Mouse (Mus musculus) MEL-GATA-1-ER (cell line): ENCODE data around the gene Zfp423.

ENCODE experiments used
- DNase-seq: peaks from one replicate; pipeline ENCODE4 v3.0.0-alpha.2; 2012; ENCODE audit warnings: low read depth; ENCODE audit errors: extremely low read depth

Zfp423 gene

DNA sequence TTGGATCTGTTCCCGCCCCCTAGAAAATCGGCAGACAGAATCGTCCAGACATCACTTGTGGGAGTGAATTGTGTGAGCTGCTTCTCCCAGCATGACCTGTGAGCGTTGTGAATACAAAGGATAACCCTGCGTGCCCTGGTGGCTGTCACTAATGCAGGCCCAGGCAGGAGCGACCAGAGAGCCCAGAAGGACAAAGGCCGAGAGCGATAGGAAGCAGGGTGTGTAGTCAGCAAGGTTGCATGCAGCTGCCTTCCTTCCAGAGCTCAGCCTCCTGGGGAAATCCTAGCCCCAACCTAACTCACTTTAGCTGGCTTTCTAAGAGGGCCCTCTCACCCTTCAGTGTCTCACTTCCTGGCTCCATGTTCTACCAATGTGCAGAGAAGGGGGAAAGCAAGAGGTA, 212.3 kb downstream of the Zfp423 start:
- no peak for DNase-seq

DNA sequence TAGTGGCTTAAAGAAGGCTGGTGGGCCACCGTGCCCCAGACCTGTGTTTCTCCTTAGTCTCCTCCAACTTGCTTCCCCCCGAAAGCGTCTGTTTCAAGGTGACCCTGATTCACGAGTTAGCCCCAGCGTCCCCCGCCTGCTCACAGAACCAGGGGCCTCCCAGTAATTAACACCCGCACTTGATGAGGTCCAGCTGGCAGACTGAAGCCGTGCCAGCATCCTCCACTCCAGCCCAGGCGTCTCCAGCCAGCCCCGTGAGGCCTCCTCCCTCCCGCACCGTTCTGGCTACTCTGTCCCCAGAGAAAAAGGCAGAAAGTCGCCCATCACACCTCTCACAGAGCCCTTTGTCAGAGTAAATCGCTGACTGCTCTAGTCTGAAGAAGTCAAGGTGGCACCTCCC, 213.3 kb downstream of the Zfp423 start:
- DNase-seq = no peak

DNA sequence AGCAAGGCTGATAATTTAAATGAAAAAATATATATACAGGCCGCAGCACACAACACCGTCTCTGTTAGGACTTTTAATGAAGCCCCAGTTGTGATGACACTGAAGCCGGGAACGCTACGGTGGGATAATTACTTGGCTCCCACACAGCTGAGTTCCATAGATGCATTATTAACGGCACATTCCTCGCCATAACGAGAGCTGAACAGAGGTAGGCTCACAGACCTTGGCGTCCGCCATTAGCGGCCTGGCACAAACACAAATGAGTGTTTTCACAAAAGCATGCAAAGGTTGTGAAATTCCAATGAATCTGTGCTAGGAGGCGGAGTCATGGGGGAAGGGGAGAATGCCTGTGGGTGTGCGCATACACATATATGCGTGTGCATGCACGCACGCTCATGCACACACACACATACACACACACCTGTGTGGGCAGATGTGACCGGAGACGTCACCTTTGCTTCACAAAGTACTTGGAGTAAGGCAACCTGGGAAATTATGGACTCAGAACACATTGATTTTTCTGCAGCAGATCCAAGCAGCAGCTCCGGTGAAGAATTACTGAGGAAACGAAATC, 214.2 kb downstream of the Zfp423 start:
- no peak for DNase-seq

DNA sequence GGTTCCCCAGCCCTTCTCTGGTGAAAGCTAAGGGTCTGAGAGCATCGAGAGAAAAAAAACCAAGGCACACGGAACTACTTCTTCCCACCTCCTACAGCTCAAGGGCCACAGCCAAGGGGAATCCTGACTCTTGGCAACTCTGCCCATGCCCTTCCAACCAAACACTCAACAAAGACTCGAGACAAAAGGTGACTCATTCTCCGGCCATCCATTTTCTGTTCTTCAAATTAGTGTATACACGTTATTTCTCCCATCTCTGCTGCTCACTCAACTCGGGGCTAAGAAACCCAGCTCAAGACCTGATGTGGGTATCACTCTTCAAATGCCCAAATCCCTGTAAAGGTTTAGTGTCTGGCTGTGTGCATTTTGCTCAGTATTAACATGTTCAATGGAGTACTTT, 214.8 kb downstream of the Zfp423 start:
- DNase-seq = no peak

DNA sequence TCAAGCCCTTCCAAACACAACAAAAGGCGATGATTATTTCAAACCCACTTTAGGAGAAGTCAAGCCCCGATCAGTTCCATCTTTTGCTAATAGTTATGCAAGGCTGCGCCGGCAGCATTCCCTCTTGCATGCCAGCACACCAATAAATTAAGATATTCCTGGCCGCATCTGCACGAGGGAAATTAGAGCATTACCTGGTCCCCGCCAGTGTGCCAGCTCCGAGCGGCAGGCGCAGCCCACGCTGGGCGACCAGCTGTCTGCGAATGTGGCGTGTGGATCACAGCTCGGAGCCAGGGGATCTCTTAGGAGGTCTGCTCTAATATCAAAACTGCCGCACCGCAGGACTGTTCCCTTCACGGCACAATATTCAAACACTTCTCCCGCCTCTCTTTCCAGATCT, 217.4 kb downstream of the Zfp423 start:
- no peak for DNase-seq

DNA sequence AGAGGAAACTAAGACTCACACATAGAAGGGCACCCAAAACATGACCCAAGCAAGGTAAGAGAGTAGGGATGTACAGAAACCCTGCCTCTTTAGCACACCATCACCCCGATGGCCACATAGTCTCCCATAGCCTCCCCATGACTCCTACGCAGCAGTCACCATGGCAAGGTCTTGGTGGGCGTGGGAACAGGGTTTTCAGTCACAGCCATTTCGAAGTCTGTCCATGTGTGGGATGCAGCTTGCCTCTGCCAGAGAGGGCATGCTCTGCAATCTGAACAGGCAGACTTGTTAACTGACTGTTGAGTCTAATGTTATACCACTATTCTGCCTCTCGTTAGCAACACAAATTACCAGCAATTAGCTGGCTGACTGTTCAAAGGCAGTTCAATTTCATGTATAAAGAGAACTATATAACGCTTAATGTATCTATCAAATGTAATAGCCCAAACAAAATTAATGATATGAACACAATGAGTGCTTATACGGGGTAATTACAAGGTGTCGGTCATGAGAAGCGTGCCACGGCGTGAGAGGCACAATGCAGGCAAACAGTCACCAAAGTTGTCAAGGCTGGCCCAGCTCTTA, 218.4 kb downstream of the Zfp423 start:
- no peak for DNase-seq

DNA sequence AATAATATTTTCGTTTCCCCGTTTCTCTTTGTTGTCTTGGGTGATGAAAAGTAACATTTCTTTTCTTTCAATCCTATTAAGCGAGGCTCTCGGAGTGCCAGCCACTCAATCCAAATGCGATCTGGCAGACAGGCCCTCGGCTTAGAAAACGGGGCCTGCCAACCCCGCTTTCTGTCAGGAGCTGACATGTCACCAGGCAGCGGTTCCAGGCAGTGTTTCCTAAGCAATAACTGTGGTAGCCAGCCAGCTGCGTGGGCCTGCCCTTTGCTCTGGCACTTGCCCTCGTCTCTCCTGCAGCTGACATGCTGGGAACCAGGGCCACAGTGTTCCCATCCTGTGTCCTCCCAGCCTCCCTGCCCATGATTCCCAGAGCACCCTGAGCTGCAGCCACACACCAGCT, 221.5 kb downstream of the Zfp423 start:
- no peak for DNase-seq

DNA sequence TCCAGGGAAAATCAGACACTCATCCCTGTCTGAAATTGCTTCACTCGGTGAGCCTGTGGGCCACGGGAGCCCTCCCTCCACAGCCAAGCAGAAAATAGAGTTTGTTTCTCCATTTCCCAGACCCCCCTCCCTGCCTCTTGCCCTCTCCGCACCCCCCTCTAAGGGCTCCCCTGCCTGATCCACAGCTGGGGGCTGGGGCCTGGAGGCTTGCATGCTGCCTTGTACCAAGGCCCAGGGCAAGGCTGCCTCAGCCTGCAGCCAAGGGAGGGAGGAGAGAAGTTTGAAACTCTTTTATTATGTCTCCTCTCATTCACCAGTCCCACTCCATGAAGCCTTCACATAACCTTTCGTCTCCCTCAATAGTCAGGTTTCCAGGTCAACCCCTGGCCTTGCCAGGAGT, 224.5 kb downstream of the Zfp423 start:
- DNase-seq = no peak

DNA sequence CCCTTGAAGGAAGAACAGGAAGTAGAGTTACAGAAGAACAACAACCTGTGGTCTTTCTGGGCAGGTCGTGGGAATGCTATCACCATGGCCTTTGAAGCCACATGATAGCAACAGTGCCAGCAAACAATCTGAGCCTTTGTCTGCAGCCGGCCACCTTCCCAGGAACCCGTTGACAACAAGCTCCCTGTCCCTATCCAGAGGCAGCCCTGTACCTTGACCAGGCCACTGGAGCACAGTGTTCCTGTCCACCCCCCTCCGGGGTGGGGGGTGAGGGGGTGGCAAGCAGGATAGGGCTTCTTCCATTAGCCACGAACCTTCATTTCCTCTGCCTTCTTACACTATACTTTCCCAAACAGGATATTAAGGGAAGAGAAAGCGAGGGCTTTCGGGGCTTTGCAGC, 224.9 kb downstream of the Zfp423 start:
- no peak for DNase-seq

DNA sequence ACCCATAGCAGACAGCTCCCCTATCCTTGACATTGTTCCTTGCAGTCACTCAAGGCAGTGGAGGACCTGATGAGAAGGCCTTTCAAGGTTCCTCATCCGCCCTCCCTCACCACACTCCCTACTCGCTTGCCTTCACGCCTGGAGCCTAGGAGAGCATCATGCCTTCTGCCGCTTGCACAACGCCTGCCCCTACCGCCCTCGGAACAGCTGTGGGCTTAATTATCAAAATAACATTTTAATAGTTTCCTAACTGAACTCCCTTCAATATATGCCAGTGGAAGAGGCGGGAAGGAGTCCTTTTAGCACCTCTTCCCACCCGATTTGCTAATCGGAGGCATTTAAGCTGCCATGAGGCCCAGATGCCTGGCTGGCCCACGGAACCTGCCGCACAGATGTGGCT, 228.3 kb downstream of the Zfp423 start:
- no peak for DNase-seq

DNA sequence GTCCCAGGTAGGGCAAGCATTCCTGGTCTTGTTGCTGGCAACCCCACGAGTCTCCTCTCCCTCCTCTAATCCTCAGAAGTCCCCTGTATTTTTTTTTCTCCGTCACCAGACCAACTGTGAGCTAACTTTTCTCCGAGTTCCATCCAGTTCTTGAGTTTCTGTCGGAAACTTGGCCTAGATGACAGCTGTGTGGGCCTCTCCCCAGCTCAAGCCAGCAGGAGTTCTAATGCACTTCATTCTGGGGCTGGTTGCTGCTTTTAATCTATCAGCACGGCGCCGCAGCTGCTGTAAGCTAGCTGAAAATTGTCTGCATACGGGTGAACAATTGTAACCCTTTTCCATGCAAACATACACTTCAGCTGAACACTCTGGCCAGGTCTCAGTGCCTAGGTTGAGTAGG, 236.4 kb downstream of the Zfp423 start:
- DNase-seq = no peak

DNA sequence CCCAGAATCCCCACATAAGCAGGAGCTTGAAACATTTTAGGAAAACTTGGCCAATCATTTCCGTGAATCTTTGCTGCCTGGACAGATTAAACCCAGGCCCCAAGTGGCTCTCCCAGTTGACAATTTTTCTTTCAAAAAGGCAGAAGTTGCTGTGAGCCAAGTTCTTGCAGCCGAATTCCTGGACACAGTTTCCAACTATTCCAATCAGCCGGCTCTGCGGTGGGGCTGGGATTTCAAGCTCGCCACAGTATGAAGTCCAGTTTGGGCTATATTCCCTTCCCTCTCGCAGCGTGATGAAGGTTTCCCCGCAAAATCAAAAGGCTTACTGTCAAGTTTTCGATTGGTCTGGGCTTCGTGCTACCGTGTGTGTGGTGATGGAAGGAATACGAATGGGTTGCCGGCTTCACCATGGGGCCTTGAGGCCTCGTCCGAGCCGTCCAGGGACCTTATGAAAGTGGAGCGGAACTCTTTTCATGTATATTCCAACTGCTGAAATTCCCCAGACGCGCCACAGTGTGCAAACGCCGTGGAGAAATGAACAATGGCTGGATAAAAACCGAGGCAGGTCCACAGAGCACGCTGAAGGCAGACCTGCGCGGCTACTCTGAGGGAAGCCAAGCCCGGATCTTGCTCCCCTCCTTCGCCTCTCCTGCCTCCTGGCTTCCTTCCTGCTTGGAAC, 240.1 kb downstream of the Zfp423 start:
- no peak for DNase-seq

DNA sequence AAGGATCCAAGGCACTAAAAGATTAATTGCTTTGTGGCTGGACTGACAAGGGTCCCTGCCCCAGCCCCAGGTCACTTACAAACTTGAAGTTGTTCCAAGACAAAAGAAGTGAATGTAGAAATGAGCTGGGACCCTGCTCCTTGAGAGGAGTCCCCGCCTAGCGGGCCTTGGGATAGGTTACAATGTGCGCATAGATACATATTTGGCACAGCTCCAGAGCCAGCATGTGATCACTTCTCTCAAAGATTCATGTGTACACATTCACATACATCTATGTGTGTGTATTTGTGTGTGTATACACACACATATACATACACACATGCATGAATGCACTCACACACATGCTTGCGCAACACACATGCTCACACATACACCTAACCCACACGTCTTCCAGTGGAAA, 241.9 kb downstream of the Zfp423 start:
- DNase-seq = no peak

DNA sequence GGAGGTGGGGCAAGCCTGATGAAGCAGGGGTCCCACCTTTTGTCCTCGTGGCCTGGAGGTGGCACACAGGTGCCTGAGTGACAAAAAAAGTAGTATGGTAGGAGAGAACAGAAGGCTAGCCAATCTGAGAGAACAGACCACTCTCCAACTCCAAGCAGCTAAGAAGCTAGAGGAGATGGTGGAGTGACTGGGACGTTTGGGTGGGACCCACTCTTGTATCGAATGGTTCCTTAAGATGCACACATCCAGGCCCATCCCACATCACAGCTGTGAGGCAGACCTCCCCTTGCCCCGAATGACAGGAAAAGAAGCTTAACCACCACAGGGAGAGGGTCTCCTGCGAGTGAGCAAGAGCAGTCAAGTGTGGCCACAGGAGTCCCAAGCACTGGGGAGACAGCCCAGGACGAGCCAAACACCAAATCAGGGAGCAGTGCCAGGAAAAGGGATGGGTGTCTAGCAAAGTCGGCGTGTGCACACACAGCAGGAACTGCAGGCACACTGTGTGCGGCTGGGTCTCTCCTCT, 242.6 kb downstream of the Zfp423 start:
- no peak for DNase-seq

DNA sequence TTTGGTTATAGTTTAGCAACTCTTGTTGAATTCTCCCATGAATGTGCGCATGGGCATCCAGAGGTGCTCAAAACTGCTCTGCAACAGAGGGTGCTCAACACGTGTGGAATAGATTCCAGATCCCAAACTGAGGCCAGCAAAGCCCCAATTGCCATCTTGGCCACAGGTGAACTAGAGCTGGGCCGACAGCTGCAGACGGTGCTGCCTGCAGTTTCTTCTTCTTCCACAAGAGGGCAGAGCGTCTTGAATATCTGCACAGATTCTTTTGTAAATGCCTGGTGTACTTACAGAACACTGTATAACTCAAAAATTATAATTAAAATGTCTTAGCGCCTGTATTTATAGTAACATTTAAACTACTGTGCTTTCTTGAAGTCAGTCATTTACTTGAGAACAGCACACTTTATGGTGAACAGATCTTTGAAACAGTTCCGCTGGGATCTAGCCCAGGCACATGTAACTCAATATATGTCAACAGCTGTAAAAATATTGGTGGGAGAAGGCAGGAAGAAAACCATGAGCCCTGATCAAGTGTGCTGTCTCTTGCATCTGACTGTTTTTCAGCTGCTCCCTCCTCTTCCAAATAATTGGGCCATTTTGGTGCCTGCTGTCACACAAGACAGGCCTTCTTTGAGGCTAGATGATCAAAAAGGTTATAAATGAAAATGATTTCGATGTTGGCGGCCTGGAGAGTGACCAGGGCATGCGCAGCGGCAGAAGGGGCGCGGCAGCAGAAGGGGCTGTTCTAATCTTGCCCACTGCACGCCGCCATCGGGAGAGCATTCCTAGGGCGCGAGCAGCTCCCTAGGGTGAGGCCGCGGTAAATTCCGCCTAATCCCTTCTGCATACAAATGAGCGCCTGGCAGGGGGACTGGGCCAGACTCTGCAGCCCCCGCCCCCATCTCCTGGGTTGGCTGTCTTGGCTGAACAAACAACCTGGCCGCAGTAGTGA, 243.4 kb downstream of the Zfp423 start:
- DNase-seq = no peak

DNA sequence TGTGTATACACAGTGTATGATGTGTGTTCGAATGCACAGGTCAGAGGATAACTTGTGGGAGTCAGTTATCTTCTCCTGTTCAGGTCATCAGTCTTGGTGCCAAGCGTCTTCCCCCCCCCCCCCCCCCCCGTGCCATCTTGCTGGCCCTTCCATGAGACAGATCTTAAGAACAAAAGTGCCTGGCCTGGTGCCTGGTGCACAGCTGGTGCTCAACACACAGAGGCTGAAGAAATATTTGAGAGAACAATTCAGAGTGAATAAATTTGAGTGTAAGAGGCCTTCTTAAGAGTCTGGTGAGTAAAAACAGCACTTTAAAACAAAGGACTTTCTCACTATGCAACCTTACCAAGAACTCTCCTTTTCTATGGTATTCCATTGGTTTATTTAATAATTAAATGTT, 245.4 kb downstream of the Zfp423 start:
- DNase-seq = no peak

DNA sequence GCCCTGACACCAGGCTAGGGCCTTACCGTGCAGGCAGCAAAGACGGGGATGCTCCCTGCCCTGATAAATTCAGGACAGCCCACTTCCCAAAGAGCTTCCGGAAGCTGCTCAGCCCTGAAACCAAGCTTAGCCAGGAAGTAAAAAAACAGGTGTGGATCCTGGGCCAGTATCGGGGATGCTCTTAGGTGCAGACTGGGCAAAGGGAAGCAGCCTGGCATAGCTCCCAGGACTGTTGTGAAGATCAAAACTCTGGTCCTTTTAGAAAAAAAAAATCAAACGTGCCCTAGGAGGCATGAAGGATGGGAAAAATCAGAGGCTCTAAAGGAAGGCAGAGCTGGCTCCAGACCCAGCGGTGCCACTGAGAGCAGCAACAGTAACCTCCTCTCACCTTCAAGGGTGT, 247.4 kb downstream of the Zfp423 start:
- DNase-seq = no peak

DNA sequence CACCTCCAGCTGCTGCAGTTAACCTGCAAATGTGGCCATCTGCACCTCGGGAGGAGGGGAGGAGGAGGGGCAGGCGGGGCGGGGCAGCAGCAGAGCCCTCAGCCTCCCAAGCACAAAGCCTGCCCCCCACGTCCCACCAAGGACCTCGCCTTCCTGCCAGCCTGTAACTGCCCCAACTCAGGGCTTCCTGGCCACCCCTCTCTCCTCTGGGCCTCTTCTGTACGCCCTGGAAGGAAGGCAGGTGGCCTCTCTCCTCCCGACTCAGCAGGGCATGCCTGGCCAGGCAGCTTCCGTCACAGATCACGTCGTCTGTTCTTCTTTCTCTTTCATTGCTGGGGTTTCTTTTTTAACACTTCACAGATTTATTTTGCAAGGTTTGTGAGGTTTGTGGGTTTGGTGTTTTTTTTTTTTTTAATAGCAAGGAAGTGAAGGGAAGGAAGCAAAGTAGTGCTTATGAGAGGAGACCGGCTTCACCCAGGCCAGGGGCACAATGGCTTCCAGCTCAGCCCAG, 251.2 kb downstream of the Zfp423 start:
- no peak for DNase-seq

DNA sequence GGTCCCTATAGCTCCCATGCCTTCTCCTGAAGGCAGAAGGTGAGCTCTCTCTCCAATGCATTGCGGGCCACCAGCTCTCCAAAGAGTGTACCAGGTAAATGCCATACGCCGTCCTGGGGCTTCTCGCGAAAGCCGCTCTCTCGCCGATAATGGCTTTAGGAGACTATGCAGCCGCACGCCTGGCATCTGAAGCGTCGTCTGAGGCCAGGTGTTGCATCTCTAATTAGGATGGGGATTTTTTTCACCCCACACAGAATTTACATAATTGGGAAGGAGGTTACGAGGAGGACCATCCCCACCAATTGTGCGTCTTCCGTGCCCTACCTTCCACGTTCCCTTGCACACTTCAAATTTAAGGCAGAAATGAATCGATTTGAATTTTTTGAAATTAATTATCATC, 252.2 kb downstream of the Zfp423 start:
- no peak for DNase-seq

DNA sequence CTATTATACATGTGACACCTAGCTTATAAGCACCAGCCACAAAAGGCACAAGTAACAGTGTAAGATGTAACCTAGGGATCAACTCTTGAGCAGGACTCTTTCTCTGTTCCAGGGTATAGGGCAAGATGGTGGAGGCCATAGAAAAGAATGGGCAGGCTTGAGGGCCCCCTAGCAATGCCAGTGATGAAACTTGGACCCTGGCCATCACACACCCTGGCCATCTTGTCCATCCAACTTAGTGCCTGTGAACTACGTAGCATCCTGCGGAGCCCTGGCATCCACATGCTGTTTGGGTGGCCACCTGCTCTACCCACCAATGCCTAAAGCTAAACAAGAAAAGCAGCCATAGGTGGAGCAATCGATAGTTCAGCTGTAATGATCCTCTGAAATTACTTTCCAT, 254.6 kb downstream of the Zfp423 start:
- no peak for DNase-seq

DNA sequence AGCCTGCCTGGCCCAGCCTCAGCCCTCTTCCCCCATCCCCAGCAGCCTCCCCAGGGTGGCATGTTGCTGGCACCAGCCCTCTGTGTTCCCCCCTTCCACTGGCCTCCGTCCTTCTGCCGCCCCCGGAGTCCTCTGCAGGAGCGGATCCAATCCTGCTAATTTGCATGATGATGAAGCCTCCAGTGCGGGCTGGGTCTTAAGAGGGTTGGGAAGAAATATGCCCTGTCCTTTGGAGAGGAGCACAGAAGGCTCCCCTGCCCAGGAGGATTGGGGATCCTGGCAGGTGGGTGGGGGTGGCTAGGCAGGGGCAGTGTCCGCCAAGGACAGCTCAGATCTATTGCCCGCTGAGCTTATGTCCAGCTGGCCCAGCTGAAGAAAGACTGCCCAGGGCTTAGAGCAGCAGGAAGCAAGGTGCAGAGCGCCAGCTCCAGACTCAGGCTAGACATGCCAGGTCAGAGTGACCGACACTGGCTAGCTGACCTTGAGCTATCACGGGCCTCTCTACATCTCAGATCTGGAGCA, 256.5 kb downstream of the Zfp423 start:
- no peak for DNase-seq
